Mouse (Mus musculus): Measurements from ENCODE around the gene Zfhx3. TPM values are rescaled to one million over a fixed set of nuclear protein-coding genes. Genes with fewer than 3 reads are reported as not detected.

Zfhx3 gene
- polyA plus RNA-seq, 1 experiment from 2014 or later = 38.7 TPM

DNA sequence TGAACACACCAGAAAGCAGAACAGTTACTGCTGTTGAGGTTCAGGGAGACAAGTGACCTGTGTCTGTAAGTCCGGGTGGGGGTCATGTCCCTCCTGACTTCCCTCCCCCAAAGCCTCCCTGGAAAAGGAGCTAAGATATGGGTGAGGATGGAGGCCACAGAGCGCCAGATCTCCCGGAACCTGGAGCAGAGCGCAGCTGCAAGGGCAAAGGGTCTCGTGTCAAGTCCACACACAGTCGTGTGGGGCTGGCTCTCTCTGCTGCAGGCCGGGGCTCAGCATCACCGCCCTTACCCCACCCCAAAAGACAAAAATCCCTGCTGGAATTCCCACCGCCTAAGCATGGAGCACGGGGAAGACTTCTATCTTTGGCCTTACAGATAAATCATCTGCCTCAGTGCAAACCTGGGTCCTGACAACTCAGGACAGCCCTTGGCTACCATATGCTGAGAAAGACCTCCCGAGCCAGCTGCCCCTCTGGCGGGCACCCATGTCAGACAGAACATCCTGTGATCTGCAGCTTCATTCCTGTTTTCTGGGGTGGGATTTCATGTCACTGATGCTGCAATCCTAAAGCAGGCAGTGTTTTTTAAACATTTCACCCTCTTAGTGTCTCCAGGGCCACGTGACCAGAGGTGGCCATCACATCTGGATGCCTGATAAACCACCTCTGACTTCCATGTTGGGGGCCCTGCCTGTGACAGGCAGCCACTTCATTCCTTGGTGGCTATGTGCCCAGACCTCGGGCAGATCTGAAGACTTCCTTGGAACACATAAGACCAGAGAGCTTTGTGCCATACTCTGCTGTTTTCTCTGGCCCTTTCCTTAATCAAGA, 926.0 kb downstream of the Zfhx3 start:
- Histone ChIP-seq H3K9ac (no peak overlapping the region), H3K27me3 (replicated peaks) (no peaks in the 10 kb centered on the region), H3K9me3 (no peaks in the 10 kb centered on the region), H3K4me2 (replicated peaks) (no peak overlapping the region), H3K4me1 (peaks cover 5% of the 10 kb centered on the region; the same call in 1 of the 2 replicates), H3K4me3 (no peak overlapping the region), H3K27ac (no peak overlapping the region), H3K36me3 (peaks cover 4% of the 10 kb centered on the region; the same call in 1 of the 2 replicates)
- ATAC-seq (ENCODE audit: low FRiP score, low read depth) = no peak
- WGBS = 87% methylated on average over 14 of the region's 14 CpGs

DNA sequence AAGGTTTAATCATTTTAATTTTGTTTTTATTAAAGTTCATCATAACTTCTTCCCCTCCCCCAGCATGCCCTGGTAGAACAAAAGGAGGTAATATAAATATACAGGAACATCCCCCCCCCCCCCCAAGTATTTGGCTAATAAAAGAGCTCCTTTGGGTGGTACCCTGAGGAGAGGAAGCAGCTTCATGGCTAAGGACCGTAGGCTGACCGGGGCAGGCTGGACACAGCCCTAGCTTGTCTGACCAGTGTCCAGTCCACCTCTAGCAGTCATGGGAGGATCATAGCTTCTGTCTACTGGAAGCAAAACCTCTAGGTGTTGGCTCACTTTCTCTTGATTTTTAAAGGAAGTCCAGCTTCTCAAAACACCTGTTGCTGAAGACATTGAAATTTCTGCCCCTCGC, 927.0 kb downstream of the Zfhx3 start:
- WGBS = 87% methylated on average over 3 of the region's 3 CpGs
- H3K4me1 ChIP-seq = peaks cover 5% of the 10 kb centered on the region; the same call in 1 of the 2 replicates
- H3K9ac ChIP-seq = no peak overlapping the region
- no peaks in the 10 kb centered on the region for H3K9me3 ChIP-seq
- H3K27me3 ChIP-seq (replicated peaks) = no peaks in the 10 kb centered on the region
- no peak overlapping the region for H3K4me3 ChIP-seq
- H3K4me2 ChIP-seq (replicated peaks) = no peak overlapping the region
- H3K36me3 ChIP-seq = peaks cover 11% of the 10 kb centered on the region
- H3K27ac ChIP-seq = no peak overlapping the region
- no peak for ATAC-seq (ENCODE audit: low FRiP score, low read depth)

DNA sequence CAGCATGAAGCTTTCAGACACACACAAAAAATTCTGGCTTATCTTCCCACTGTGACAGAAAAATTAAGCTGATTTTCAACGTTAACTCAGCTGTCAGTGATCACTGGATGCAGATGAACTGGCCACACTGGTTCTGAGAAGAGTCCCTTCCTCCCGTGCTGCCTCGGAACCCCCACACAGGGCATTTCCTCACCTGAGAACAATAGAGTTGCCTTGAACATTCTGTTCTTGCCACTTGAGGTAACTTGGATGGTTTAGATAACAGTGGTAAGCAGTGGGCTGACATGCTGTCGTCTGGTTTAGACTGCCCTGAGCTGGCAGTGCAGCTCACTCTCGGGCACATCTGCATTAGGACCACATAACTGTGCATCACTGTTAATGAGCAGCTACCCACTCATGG, 927.5 kb downstream of the Zfhx3 start:
- Histone ChIP-seq H3K9me3 (no peaks in the 10 kb centered on the region), H3K36me3 (peaks cover 11% of the 10 kb centered on the region), H3K27ac (no peak overlapping the region), H3K4me3 (no peak overlapping the region), H3K4me1 (peaks cover 5% of the 10 kb centered on the region; the same call in 1 of the 2 replicates), H3K4me2 (replicated peaks) (no peak overlapping the region), H3K9ac (no peak overlapping the region), H3K27me3 (replicated peaks) (no peaks in the 10 kb centered on the region)
- WGBS = 87% methylated on average over 5 of the region's 5 CpGs
- ATAC-seq (ENCODE audit: low FRiP score, low read depth) = no peak

- Histone ChIP-seq H3K27me3 (replicated peaks) (no peaks in the 10 kb centered on the region), H3K4me2 (replicated peaks) (no peak overlapping the region), H3K4me1 (peaks cover 5% of the 10 kb centered on the region; the same call in 1 of the 2 replicates), H3K9ac (no peak overlapping the region), H3K4me3 (no peak overlapping the region), H3K36me3 (peaks cover 11% of the 10 kb centered on the region), H3K9me3 (no peaks in the 10 kb centered on the region), H3K27ac (no peak overlapping the region)
- no peak for ATAC-seq (ENCODE audit: low FRiP score, low read depth)
- 90% methylated on average over 3 of the region's 3 CpGs for WGBS
Observed at GRCm38 (mm10) chr8:108870371-108870770, 927.9 kb downstream of the Zfhx3 start.

GRCm38 (mm10) chr8:108875722-108876121, 933.3 kb downstream of the Zfhx3 start:
- WGBS = 90% methylated on average over 5 of the region's 5 CpGs
- Histone ChIP-seq H3K4me1 (no peaks in the 10 kb centered on the region; the same call in 1 of the 2 replicates), H3K4me2 (replicated peaks) (no peak overlapping the region), H3K9me3 (no peaks in the 10 kb centered on the region), H3K4me3 (no peak overlapping the region), H3K27me3 (replicated peaks) (no peaks in the 10 kb centered on the region), H3K27ac (no peak overlapping the region), H3K9ac (no peak overlapping the region), H3K36me3 (peaks cover 10% of the 10 kb centered on the region)
- no peak for ATAC-seq (ENCODE audit: low FRiP score, low read depth)

DNA sequence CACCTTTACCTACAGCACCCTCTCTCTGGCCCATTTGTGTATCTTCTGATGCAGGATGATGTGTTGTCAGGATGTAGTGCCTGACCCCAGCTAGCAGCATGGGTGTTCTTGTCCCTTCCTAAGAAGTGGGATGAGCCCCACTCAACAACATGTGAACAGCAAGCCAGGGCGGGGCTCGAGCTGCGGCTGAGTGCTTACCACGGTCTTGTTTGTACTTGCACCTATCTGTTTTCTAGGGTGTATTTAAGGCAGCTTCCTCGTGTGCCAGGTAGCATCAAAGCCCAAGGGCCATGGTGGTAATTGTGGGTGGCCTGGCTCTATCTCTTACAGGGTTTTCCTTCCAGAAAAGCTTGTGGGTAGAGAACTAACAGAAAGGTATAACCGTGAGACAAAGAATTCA, 937.7 kb downstream of the Zfhx3 start:
- Histone ChIP-seq H3K4me1 (peaks cover 16% of the 10 kb centered on the region), H3K27ac (no peak overlapping the region), H3K4me3 (no peak overlapping the region), H3K9me3 (no peaks in the 10 kb centered on the region), H3K4me2 (replicated peaks) (no peak overlapping the region), H3K27me3 (replicated peaks) (no peaks in the 10 kb centered on the region), H3K9ac (no peak overlapping the region), H3K36me3 (peaks cover 4% of the 10 kb centered on the region; the same call in 1 of the 2 replicates)
- ATAC-seq (ENCODE audit: low FRiP score, low read depth) = no peak
- whole genome bisulfite sequencing = 92% methylated on average over 6 of the region's 6 CpGs

DNA sequence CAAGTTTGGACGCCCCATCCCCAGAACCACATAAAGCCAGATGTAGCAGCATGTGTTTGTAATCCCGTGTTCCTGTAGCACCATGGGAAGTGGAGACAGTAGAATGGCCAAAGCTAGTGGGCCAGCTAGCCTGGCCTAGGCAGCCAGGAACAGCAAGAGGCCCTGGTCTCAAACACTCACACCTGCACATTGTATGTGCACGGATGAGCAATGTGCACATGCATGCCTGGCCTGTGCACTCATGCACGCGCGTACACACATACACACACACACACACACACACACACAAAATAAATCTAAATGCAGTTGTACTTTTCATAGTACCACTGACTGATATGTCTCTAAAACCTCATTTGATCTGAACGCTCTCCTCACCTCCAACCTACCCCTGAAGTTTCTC, 938.9 kb downstream of the Zfhx3 start:
- ATAC-seq (ENCODE audit: low FRiP score, low read depth) = no peak
- Histone ChIP-seq H3K9me3 (no peaks in the 10 kb centered on the region), H3K27ac (no peak overlapping the region), H3K9ac (no peak overlapping the region), H3K27me3 (replicated peaks) (no peaks in the 10 kb centered on the region), H3K36me3 (peaks cover 4% of the 10 kb centered on the region; the same call in 1 of the 2 replicates), H3K4me2 (replicated peaks) (no peak overlapping the region), H3K4me3 (no peak overlapping the region), H3K4me1 (peaks cover 27% of the 10 kb centered on the region)
- 92% methylated on average over 7 of the region's 7 CpGs for WGBS

- H3K9me3 ChIP-seq = no peaks in the 10 kb centered on the region
- ATAC-seq (ENCODE audit: low FRiP score, low read depth) = no peak
- H3K27me3 ChIP-seq (replicated peaks) = no peaks in the 10 kb centered on the region
- H3K27ac ChIP-seq = no peak overlapping the region
- H3K9ac ChIP-seq = no peak overlapping the region
- H3K4me1 ChIP-seq = peaks cover 35% of the 10 kb centered on the region
- no peak overlapping the region for H3K4me2 ChIP-seq (replicated peaks)
- 67% methylated on average over 9 of the region's 9 CpGs for WGBS
- no peak overlapping the region for H3K4me3 ChIP-seq
- H3K36me3 ChIP-seq = peaks cover 3% of the 10 kb centered on the region; the same call in 1 of the 2 replicates
Observed at GRCm38 (mm10) chr8:108882073-108882472, 939.6 kb downstream of the Zfhx3 start.

DNA sequence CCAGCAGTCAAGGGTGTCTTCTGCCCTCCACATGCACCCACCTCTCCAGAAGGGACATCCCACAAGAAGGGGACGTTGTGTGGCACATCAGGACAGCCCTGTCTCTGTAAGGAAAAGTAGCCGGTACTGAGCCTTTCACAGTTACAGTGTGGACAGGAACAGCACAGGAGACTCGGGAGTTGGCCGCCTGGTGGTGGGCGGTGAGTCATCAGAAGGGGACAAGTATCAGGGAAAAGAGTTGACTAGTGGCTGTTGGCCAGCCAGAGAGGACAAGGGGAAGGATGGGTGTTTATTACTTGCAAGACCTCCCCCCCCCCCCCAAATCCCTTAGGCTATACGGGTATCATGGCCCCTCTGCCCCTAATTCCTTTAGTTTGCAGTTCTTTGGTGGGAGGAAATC, 940.9 kb downstream of the Zfhx3 start:
- Histone ChIP-seq H3K27ac (no peak overlapping the region), H3K36me3 (no peaks in the 10 kb centered on the region), H3K9ac (no peak overlapping the region), H3K4me1 (peaks cover 48% of the 10 kb centered on the region), H3K4me3 (no peak overlapping the region), H3K4me2 (replicated peaks) (no peak overlapping the region), H3K27me3 (replicated peaks) (no peaks in the 10 kb centered on the region), H3K9me3 (no peaks in the 10 kb centered on the region)
- WGBS = 78% methylated on average over 6 of the region's 6 CpGs
- no peak for ATAC-seq (ENCODE audit: low FRiP score, low read depth)

- H3K27me3 ChIP-seq (replicated peaks) = no peaks in the 10 kb centered on the region
- no peak overlapping the region for H3K9ac ChIP-seq
- no peak overlapping the region for H3K4me3 ChIP-seq
- ATAC-seq (ENCODE audit: low FRiP score, low read depth) = no peak
- peak overlapping the region; percentile 33; the same call in 1 of the 2 replicates for H3K4me2 ChIP-seq (replicated peaks)
- peaks cover 63% of the 10 kb centered on the region for H3K4me1 ChIP-seq
- no peaks in the 10 kb centered on the region for H3K36me3 ChIP-seq
- WGBS = 40% methylated on average over 4 of the region's 4 CpGs
- H3K27ac ChIP-seq = peak overlapping the region; percentile 37
- H3K9me3 ChIP-seq = no peaks in the 10 kb centered on the region
Observed at GRCm38 (mm10) chr8:108884947-108885346, 942.5 kb downstream of the Zfhx3 start.

GRCm38 (mm10) chr8:108885450-108885849, 943.0 kb downstream of the Zfhx3 start:
- no peaks in the 10 kb centered on the region for H3K9me3 ChIP-seq
- peak overlapping the region; percentile 33 for H3K4me2 ChIP-seq (replicated peaks)
- H3K36me3 ChIP-seq = no peaks in the 10 kb centered on the region
- no peak overlapping the region for H3K4me3 ChIP-seq
- peaks cover 68% of the 10 kb centered on the region for H3K4me1 ChIP-seq
- ATAC-seq (ENCODE audit: low FRiP score, low read depth) = no peak
- H3K27me3 ChIP-seq (replicated peaks) = no peaks in the 10 kb centered on the region
- WGBS = 35% methylated on average over 14 of the region's 14 CpGs
- peak overlapping the region; percentile 37 for H3K27ac ChIP-seq
- no peak overlapping the region for H3K9ac ChIP-seq

DNA sequence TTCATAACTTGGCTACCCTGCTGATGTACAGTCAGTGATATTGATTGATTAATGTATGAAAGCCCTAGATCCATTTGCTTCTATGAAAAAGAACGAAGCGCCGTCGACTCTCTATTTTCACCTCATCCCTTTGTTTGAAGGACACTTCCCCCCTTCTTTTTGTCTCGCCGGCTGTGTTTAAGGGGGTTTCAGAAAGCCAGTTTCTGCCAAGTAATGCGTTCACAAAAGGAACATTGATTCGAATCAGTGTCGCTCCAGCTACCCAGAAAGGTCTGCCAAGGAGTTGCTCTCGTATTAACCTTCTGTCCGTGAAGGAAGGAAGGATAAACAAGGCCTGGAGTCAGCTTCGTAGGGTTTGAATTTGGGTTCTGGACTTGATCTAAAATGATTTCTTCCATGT, 943.4 kb downstream of the Zfhx3 start:
- no peak overlapping the region for H3K9ac ChIP-seq
- WGBS = 28% methylated on average over 12 of the region's 12 CpGs
- no peaks in the 10 kb centered on the region for H3K9me3 ChIP-seq
- H3K4me3 ChIP-seq = no peak overlapping the region
- peak overlapping the region; percentile 33 for H3K4me2 ChIP-seq (replicated peaks)
- no peaks in the 10 kb centered on the region for H3K27me3 ChIP-seq (replicated peaks)
- peaks cover 72% of the 10 kb centered on the region for H3K4me1 ChIP-seq
- H3K36me3 ChIP-seq = no peaks in the 10 kb centered on the region
- 0 out of 2 replicates have a peak overlapping the region, but pooled peaks have one; percentile 37 for H3K27ac ChIP-seq
- ATAC-seq (ENCODE audit: low FRiP score, low read depth) = no peak

All from neural tube, embryonic 12.5 days (tissue).